Mouse (Mus musculus): ENCODE measurements around the gene Ankrd2. TPM values are rescaled to one million over a fixed set of nuclear protein-coding genes. Genes with fewer than 3 reads are reported as not detected.

Ankrd2 gene
- polyA plus RNA-seq, 2 experiments, result 0.96 to 1.5 TPM

- DNase-seq (ENCODE audit: low spot score) (no peak), ATAC-seq (ENCODE audit: low FRiP score, low read depth) (no peak)
- H3K36me3 ChIP-seq (ENCODE audit: control insufficient read depth, insufficient read depth, low read length), result no peaks in the 10 kb centered on the region
- no peaks in the 10 kb centered on the region for H3K4me1 ChIP-seq (ENCODE audit: control insufficient read depth, insufficient read depth, low read length)
- no peak within 1 kb of the TSS for H3K4me2 ChIP-seq (replicated peaks; ENCODE audit: low read depth, low read length, severe bottlenecking)
- WGBS, result 79% methylated on average over 4 of the region's 4 CpGs
- H3K4me3 ChIP-seq (replicated peaks; ENCODE audit: low read length), result no peak within 1 kb of the TSS
- H3K27me3 ChIP-seq (ENCODE audit: control insufficient read depth, insufficient read depth, low read length), result no peaks in the 10 kb centered on the region
- TF ChIP-seq POLR2A (IDR thresholded peaks at IDR 0.05; ENCODE audit: borderline replicate concordance, extremely low read depth, insufficient read depth, insufficient read length), result no peak
- no peaks in the 10 kb centered on the region for H3K9me3 ChIP-seq (ENCODE audit: control insufficient read depth, low read length)
- no peak within 1 kb of the TSS for H3K27ac ChIP-seq (replicated peaks; ENCODE audit: low read depth, low read length)
- H3K9ac ChIP-seq (ENCODE audit: low read depth, low read length, severe bottlenecking), result no peak within 1 kb of the TSS
Observed at GRCm38 (mm10) chr19:42051948-42052347, 16.1 kb downstream of the Ankrd2 start, which contains the start of gene 4933411K16Rik. 4933411K16Rik (plus strand) TSS chr19:42052248.

GRCm38 (mm10) chr19:42054255-42054654 is 18.5 kb downstream of the Ankrd2 start:
- Histone ChIP-seq H3K4me2 (replicated peaks; ENCODE audit: low read depth, low read length, severe bottlenecking) (no peak overlapping the region), H3K36me3 (ENCODE audit: control insufficient read depth, insufficient read depth, low read length) (no peaks in the 10 kb centered on the region), H3K9ac (ENCODE audit: low read depth, low read length, severe bottlenecking) (no peak overlapping the region), H3K4me3 (replicated peaks; ENCODE audit: low read length) (no peak overlapping the region), H3K27ac (replicated peaks; ENCODE audit: low read depth, low read length) (no peak overlapping the region), H3K4me1 (ENCODE audit: control insufficient read depth, insufficient read depth, low read length) (no peaks in the 10 kb centered on the region), H3K27me3 (ENCODE audit: control insufficient read depth, insufficient read depth, low read length) (no peaks in the 10 kb centered on the region), H3K9me3 (ENCODE audit: control insufficient read depth, low read length) (no peaks in the 10 kb centered on the region)
- DNase-seq (ENCODE audit: low spot score), result no peak
- ATAC-seq (ENCODE audit: low FRiP score, low read depth), result no peak
- 88% methylated on average over 6 of the region's 6 CpGs for WGBS
- no peak for TF ChIP-seq POLR2A (IDR thresholded peaks at IDR 0.05; ENCODE audit: borderline replicate concordance, extremely low read depth, insufficient read depth, insufficient read length)

- 45% methylated on average over 2 of the region's 2 CpGs for WGBS
- Histone ChIP-seq H3K27me3 (ENCODE audit: control insufficient read depth, insufficient read depth, low read length) (no peaks in the 10 kb centered on the region), H3K27ac (replicated peaks; ENCODE audit: low read depth, low read length) (no peak overlapping the region), H3K4me3 (replicated peaks; ENCODE audit: low read length) (no peak overlapping the region), H3K4me2 (replicated peaks; ENCODE audit: low read depth, low read length, severe bottlenecking) (no peak overlapping the region), H3K4me1 (ENCODE audit: control insufficient read depth, insufficient read depth, low read length) (no peaks in the 10 kb centered on the region), H3K9ac (ENCODE audit: low read depth, low read length, severe bottlenecking) (no peak overlapping the region), H3K36me3 (ENCODE audit: control insufficient read depth, insufficient read depth, low read length) (no peaks in the 10 kb centered on the region), H3K9me3 (ENCODE audit: control insufficient read depth, low read length) (no peaks in the 10 kb centered on the region)
- TF ChIP-seq POLR2A (IDR thresholded peaks at IDR 0.05; ENCODE audit: borderline replicate concordance, extremely low read depth, insufficient read depth, insufficient read length), result no peak
- ATAC-seq (ENCODE audit: low FRiP score, low read depth), result no peak
- DNase-seq (ENCODE audit: low spot score), result no peak
Observed at GRCm38 (mm10) chr19:42055881-42056280, 20.1 kb downstream of the Ankrd2 start.

DNA sequence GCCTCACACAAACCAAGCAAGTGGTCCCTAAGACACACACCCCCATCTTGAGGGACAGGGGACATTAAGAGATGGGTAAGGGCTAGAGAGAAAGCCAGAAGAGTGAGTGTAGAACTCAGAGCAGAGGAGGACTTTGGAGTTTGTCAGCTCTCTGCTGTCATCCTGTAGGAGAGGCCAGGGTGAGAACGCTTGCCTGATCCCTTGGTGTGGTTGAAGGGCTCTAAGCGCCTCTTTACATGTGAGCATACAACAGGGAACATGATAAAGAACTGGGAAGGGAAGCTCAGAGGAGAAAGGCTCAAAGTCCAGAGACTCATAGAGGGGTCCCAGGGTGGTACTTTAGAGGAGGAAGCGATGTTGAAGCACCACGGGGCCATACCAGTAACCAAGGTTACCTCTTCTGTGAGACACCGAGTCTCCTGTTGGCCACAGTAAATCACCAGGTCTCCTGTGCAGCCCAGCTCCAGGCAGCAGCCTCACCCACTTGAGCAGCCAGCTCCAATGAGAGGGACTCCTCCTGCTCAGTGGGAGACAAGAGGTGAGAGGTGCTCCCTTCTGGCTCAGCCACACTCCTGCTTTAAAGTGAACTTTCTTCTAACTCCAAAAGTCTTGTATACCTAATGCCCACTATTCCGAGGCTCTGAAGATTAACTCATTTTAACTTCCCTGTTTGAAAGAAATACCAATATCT is 21.1 kb downstream of the Ankrd2 start:
- no peaks in the 10 kb centered on the region for H3K27me3 ChIP-seq (ENCODE audit: control insufficient read depth, insufficient read depth, low read length)

DNA sequence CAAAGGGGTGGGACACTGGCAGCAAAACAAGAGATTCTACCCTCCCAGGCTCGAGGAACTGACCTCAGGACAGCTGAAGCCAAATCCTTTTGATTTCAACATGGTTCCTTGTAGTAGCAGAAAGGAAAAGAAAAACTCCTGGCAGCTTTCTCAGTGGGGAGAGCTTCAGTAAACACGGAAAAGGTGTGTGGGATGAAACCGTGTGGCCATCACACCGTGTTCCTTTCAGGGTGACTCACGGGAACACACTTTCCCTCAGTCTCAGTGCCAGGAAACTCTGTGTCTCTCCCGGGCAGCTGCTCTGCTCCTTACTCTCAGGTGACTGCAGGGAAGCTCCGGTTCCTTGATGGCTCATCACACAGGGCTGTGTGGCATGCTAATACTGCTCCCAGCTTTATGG is 22.6 kb downstream of the Ankrd2 start:
- Histone ChIP-seq H3K4me3 (replicated peaks; ENCODE audit: low read length) (no peak overlapping the region), H3K27me3 (ENCODE audit: control insufficient read depth, insufficient read depth, low read length) (no peaks in the 10 kb centered on the region), H3K9me3 (ENCODE audit: control insufficient read depth, low read length) (no peaks in the 10 kb centered on the region), H3K27ac (replicated peaks; ENCODE audit: low read depth, low read length) (no peak overlapping the region), H3K4me1 (ENCODE audit: control insufficient read depth, insufficient read depth, low read length) (no peaks in the 10 kb centered on the region), H3K9ac (ENCODE audit: low read depth, low read length, severe bottlenecking) (no peak overlapping the region), H3K36me3 (ENCODE audit: control insufficient read depth, insufficient read depth, low read length) (no peaks in the 10 kb centered on the region), H3K4me2 (replicated peaks; ENCODE audit: low read depth, low read length, severe bottlenecking) (no peak overlapping the region)
- WGBS, result 64% methylated on average over 7 of the region's 7 CpGs
- TF ChIP-seq POLR2A (IDR thresholded peaks at IDR 0.05; ENCODE audit: borderline replicate concordance, extremely low read depth, insufficient read depth, insufficient read length), result no peak
- no peak for DNase-seq (ENCODE audit: low spot score)
- ATAC-seq (ENCODE audit: low FRiP score, low read depth), result no peak

More for the DNA sequence above, 21.1 kb downstream of the Ankrd2 start:
- no peak overlapping the region for H3K4me3 ChIP-seq (replicated peaks; ENCODE audit: low read length)
- no peak for TF ChIP-seq POLR2A (IDR thresholded peaks at IDR 0.05; ENCODE audit: borderline replicate concordance, extremely low read depth, insufficient read depth, insufficient read length)
- 74% methylated on average over 6 of the region's 6 CpGs for WGBS
- H3K27ac ChIP-seq (replicated peaks; ENCODE audit: low read depth, low read length), result no peak overlapping the region
- H3K9ac ChIP-seq (ENCODE audit: low read depth, low read length, severe bottlenecking), result no peak overlapping the region
- ATAC-seq (ENCODE audit: low FRiP score, low read depth) (no peak), DNase-seq (ENCODE audit: low spot score) (no peak)
- H3K4me2 ChIP-seq (replicated peaks; ENCODE audit: low read depth, low read length, severe bottlenecking), result no peak overlapping the region
- H3K36me3 ChIP-seq (ENCODE audit: control insufficient read depth, insufficient read depth, low read length), result no peaks in the 10 kb centered on the region
- H3K9me3 ChIP-seq (ENCODE audit: control insufficient read depth, low read length), result no peaks in the 10 kb centered on the region
- no peaks in the 10 kb centered on the region for H3K4me1 ChIP-seq (ENCODE audit: control insufficient read depth, insufficient read depth, low read length)

All from limb, embryonic 14.5 days (tissue).